Mouse (Mus musculus): ENCODE data around the gene Gm49395. TPM values are rescaled to one million over a fixed set of nuclear protein-coding genes. Genes with fewer than 3 reads are reported as not detected.
A peak's percentile ranks its signal among the peaks of the same experiment; 100 is the strongest.

Gene Gm49395
- total and polyA plus RNA-seq, 3 experiments: 0.30 to 0.69 TPM; not detected in 1

DNA sequence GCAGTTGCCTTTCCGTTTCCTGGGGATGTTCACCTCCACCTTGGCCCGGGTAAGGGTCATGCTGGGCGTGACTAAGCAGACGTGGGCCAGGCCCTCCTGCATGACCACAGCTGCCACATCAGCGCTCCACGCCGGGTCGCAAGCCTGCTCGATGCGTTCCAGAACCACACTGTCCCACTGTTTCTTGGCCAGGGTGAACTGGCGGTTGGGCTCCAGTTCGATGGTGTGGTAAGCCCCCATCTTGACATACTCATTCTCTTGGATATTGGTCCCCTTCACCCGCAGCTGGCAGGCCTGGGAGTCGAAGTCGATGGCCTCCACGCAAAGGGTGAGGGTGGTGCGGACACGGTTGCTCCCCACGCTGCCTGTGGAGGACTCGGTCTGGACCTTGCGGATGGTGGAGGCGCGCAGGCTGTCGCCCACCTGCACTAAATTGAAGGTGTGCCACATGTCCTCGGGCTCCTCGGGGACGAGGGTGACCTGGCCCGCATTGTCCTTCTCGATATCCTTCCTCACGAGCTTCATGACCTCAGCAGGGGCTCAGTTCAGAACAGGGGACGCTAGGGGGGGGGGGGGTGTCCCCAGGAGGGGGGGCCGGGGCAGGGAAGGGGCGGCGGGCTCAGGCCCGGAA lies 12.2 kb downstream of the Gm49395 start:
- Histone ChIP-seq H3K4me1 (ENCODE audit: control insufficient read depth in 1 of 2, insufficient read depth in 2 of 2) (peaks cover 5 to 25% of the 10 kb centered on the region in 2 experiments; a peak in 3 of 4 replicates), H3K9me3 (replicated peaks; ENCODE audit: low read length) (no peaks in the 10 kb centered on the region), H3K4me2 (ENCODE audit: insufficient read depth, low read depth, poor library complexity, severe bottlenecking) (peak overlapping the region; percentile 33), H3K79me2 (replicated peaks; ENCODE audit: control insufficient read depth, extremely low read depth, insufficient read depth, poor library complexity, severe bottlenecking) (peaks cover 16% of the 10 kb centered on the region), H3K27me3 (replicated peaks) (no peaks in the 10 kb centered on the region), H3K36me3 (replicated peaks in 1 of 2; ENCODE audit: control insufficient read depth in 1 of 2, insufficient read depth in 1 of 2, low read length in 1 of 2) (peaks cover 10 to 27% of the 10 kb centered on the region in 2 experiments), H3K9ac (ENCODE audit: insufficient read depth, low read depth) (peak overlapping the region; percentile 93), H3K27ac (ENCODE audit: insufficient read depth, low read depth) (peak overlapping the region; percentile 47), H3K4me3 (replicated peaks in 1 of 3; ENCODE audit: low read depth in 2 of 3, low read length in 2 of 3, poor library complexity in 1 of 3) (peak overlapping the region; percentile 87 to 99 (median 88))
- TF ChIP-seq POLR2A (IDR thresholded peaks at IDR 0.05; ENCODE audit: low read depth, low read length) (no peak), MEF2A (IDR thresholded peaks at IDR 0.05; ENCODE audit: borderline replicate concordance, low read depth, low read length) (no peak), NELFE (IDR thresholded peaks at IDR 0.05; ENCODE audit: low read depth, low read length) (0 out of 2 replicates have a peak, but pooled peaks have one; percentile 23), USF2 (conservative IDR thresholded peaks at IDR 0.05; ENCODE audit: low read depth, low read length) (no peak), RCOR1 (conservative IDR thresholded peaks at IDR 0.05; ENCODE audit: low read depth, low read length) (no peak), NRF1 (IDR thresholded peaks at IDR 0.05; ENCODE audit: low read depth, low read length) (no peak), MXI1 (IDR thresholded peaks at IDR 0.05; ENCODE audit: low read depth, low read length) (no peak; the same call in 1 of the 2 replicates), MYC (IDR thresholded peaks at IDR 0.05; ENCODE audit: low read depth, low read length) (0 out of 2 replicates have a peak, but pooled peaks have one; percentile 49), BHLHE40 (IDR thresholded peaks at IDR 0.05; ENCODE audit: low read depth, low read length) (no peak), MAFK (IDR thresholded peaks at IDR 0.05; ENCODE audit: insufficient replicate concordance, low read length) (no peak), USF1 (IDR thresholded peaks at IDR 0.05; ENCODE audit: low read depth, low read length) (no peak), HCFC1 (IDR thresholded peaks at IDR 0.05; ENCODE audit: low read depth, low read length) (peak; percentile 38; the same call in 1 of the 2 replicates), ELF1 (IDR thresholded peaks at IDR 0.05; ENCODE audit: low read depth, low read length) (no peak), SIN3A (IDR thresholded peaks at IDR 0.05; ENCODE audit: low read length) (peak; percentile 58), MAX (IDR thresholded peaks at IDR 0.05; ENCODE audit: low read length) (no peak), ZC3H11A (IDR thresholded peaks at IDR 0.05; ENCODE audit: low read depth, low read length) (no peak), TBP (conservative IDR thresholded peaks at IDR 0.05; ENCODE audit: low read depth, low read length) (no peak), KAT2A (IDR thresholded peaks at IDR 0.05; ENCODE audit: insufficient replicate concordance, low read length) (no peak), EP300 (IDR thresholded peaks at IDR 0.05; ENCODE audit: low read length) (no peak), UBTF (IDR thresholded peaks at IDR 0.05; ENCODE audit: low read depth, low read length) (no peak), CHD1 (IDR thresholded peaks at IDR 0.05; ENCODE audit: low read depth, low read length) (0 out of 2 replicates have a peak, but pooled peaks have one; percentile 2), ETS1 (conservative IDR thresholded peaks at IDR 0.05; ENCODE audit: low read depth, low read length) (no peak), ZNF384 (IDR thresholded peaks at IDR 0.05; ENCODE audit: low read depth, low read length) (no peak), PAX5 (IDR thresholded peaks at IDR 0.05; ENCODE audit: low read length) (no peak), TCF12 (IDR thresholded peaks at IDR 0.05; ENCODE audit: low read depth, low read length) (no peak), E2F4 (IDR thresholded peaks at IDR 0.05; ENCODE audit: insufficient replicate concordance, low read depth, low read length) (no peak), JUN (IDR thresholded peaks at IDR 0.05; ENCODE audit: insufficient read depth, low read depth, low read length) (no peak)
- in situ Hi-C loops (cut with MboI; ENCODE audit: low pct_ligation_motif_present, low pct_unique_long_range_greater_than_20kb, low sequenced_read_pairs) (no loop called here), dilution Hi-C loops (cut with MboI; ENCODE audit: extremely low pct_ligation_motif_present, extremely low pct_unique_long_range_greater_than_20kb, low sequenced_read_pairs) (no loop called here)
- DNase-seq (ENCODE audit: extremely low read depth): peak; percentile 49
